Mouse (Mus musculus) limb, embryonic 12.5 days (tissue): ENCODE results near the gene Tex38. TPM values are rescaled to one million over a fixed set of nuclear protein-coding genes. Genes with fewer than 3 reads are reported as not detected.

Experiments
- ATAC-seq: fragments of 200-750 bp; cut with Nextera tagmentation; 2 replicates; pipeline ENCODE4 v1.8.0; 2017; ENCODE audit warnings: low read depth, moderate TSS enrichment; ENCODE audit not compliant: insufficient number of reproducible peaks, insufficient read depth, low FRiP score, low TSS enrichment
- H3K27ac ChIP-seq: fragments of 300-500 bp; sonication (generic); 2 replicates; pipeline ENCODE4 v1.5.1; 2016; ENCODE audit warnings: mild to moderate bottlenecking, moderate library complexity
- H3K27me3 ChIP-seq: fragments of 300-500 bp; sonication (generic); 2 replicates; pipeline ENCODE4 v1.6.1; 2016; ENCODE audit warnings: mild to moderate bottlenecking, moderate library complexity
- H3K36me3 ChIP-seq: fragments of 300-500 bp; sonication (generic); 2 replicates; pipeline ENCODE4 v1.6.1; 2016; ENCODE audit warnings: mild to moderate bottlenecking, moderate library complexity
- H3K4me1 ChIP-seq: fragments of 300-500 bp; sonication (generic); replicated peaks from 2 replicates; pipeline ENCODE4 v1.6.1; 2016
- H3K4me2 ChIP-seq: fragments of 300-500 bp; sonication (generic); 2 replicates; pipeline ENCODE4 v1.6.1; 2016; ENCODE audit warnings: mild to moderate bottlenecking, moderate library complexity
- H3K4me3 ChIP-seq: fragments of 300-500 bp; sonication (generic); replicated peaks from 2 replicates; pipeline ENCODE4 v1.5.1; 2016; ENCODE audit warnings: mild to moderate bottlenecking
- H3K9ac ChIP-seq: fragments of 300-500 bp; sonication (generic); replicated peaks from 2 replicates; pipeline ENCODE4 v1.6.1; 2016; ENCODE audit warnings: mild to moderate bottlenecking, moderate library complexity
- H3K9me3 ChIP-seq: fragments of 300-500 bp; sonication (generic); 2 replicates; pipeline ENCODE4 v1.6.1; 2016; ENCODE audit warnings: mild to moderate bottlenecking, moderate library complexity
- WGBS: fragments of 180-500 bp; shearing (Covaris S2); methylation state at CpG from one replicate; pipeline ENCODE4 v1.1.7; 2016; 5-methylcytosine and 5-hydroxymethylcytosine counted together
- polyA plus RNA-seq: library from polyadenylated mRNA; unstranded; fragments of >200 nt; fragmentation: Nextera tagmentation; extraction: Ambion mirVana; gene quantifications from 2 replicates; pipeline ENCODE4 v1.2.1, GENCODE M21; 2016

Gene Tex38
- polyA plus RNA-seq, 1 experiment from 2014 or later = 0.36 TPM

- no peaks in the 10 kb centered on the region for H3K4me1 ChIP-seq
- no peak overlapping the region for H3K9ac ChIP-seq
- no peaks in the 10 kb centered on the region for H3K9me3 ChIP-seq
- no peak overlapping the region for H3K4me2 ChIP-seq
- no peak overlapping the region for H3K27ac ChIP-seq
- ATAC-seq = no peak
- H3K36me3 ChIP-seq = peaks cover 63% of the 10 kb centered on the region
- H3K4me3 ChIP-seq = no peak overlapping the region
- WGBS = 85% methylated on average over 6 of the region's 6 CpGs
- no peaks in the 10 kb centered on the region for H3K27me3 ChIP-seq
These were observed 5.8 kb downstream of the Tex38 start for GRCm38 (mm10) chr4:115775056-115775455.

DNA sequence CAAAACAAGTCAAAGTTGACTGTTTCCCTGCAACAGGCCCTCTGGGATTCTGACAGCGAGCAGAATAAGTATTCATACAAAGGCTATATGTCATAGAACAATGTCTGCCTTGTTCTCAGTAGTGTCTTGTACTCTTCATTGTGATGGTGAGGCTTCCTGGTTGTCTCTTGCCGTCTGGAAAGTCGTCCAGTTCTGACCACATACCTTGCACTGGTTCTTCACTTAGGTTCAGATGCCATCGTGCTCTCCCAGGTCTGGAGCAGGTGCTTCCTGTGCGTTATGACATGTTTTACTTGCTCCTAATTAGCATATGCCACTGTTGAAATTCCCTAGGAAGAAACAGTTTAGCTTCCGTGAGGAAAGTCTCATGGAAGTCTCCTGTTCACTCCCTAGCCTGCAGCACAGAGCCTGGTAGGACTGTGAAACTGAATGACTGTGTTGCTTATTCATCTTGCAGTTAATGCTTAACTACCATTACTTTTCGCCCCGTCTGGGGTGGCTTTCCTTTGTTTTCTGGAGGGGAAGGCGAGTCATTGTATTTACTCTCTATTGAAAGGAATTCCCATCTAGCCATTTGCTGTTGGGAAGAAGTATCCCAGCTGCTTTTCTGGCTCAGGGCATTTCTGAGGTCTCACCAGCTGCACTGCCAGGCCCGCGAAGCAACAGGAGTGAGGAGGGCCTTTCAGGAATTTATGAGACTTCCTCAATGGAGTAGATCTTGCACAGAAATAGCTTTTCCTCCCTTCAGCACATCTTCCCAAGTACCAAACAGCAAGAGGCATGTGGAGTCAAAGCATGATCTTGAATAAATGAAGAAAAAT is 13.0 kb downstream of the Tex38 start:
- Histone ChIP-seq H3K4me2 (no peak overlapping the region), H3K9me3 (no peaks in the 10 kb centered on the region), H3K27ac (no peak overlapping the region), H3K36me3 (peaks cover 80% of the 10 kb centered on the region), H3K4me3 (no peak overlapping the region), H3K9ac (no peak overlapping the region), H3K4me1 (no peaks in the 10 kb centered on the region), H3K27me3 (no peaks in the 10 kb centered on the region)
- no peak for ATAC-seq
- 80% methylated on average over 11 of the region's 11 CpGs for WGBS

DNA sequence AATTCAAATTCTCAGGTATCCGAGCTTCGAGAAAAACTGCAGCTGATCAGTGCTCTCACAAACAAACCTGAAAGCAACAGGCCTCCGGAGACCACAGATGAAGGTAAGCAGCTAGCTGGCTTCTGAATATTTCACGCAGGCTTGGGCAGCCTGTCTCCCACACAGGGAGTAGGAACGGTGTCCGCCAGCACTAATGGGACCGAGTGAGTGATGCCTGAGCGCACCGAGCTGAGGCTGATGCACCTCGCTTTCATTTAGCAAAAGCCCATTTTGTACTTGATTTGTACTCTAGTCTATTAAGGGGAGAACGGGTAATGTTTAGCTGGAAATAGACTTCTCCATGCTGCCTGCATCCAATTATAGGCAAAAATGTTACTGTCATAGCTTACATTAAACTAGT is 16.2 kb downstream of the Tex38 start:
- no peak overlapping the region for H3K4me2 ChIP-seq
- H3K4me1 ChIP-seq = 0 out of 2 replicates have a peak, but pooled peaks cover 3% of the 10 kb centered on the region
- no peaks in the 10 kb centered on the region for H3K9me3 ChIP-seq
- 92% methylated on average over 11 of the region's 11 CpGs for WGBS
- no peak for ATAC-seq
- no peak overlapping the region for H3K9ac ChIP-seq
- H3K36me3 ChIP-seq = peaks cover 73% of the 10 kb centered on the region
- H3K27ac ChIP-seq = no peak overlapping the region
- no peaks in the 10 kb centered on the region for H3K27me3 ChIP-seq
- no peak overlapping the region for H3K4me3 ChIP-seq

- H3K9me3 ChIP-seq = no peaks in the 10 kb centered on the region
- no peak overlapping the region for H3K4me3 ChIP-seq
- WGBS = 36% methylated on average over 3 of the region's 3 CpGs
- no peaks in the 10 kb centered on the region for H3K27me3 ChIP-seq
- H3K9ac ChIP-seq = no peak overlapping the region
- no peak for ATAC-seq
- H3K4me1 ChIP-seq = 0 out of 2 replicates have a peak, but pooled peaks cover 3% of the 10 kb centered on the region
- no peak overlapping the region for H3K27ac ChIP-seq
- no peak overlapping the region for H3K4me2 ChIP-seq
- H3K36me3 ChIP-seq = peaks cover 68% of the 10 kb centered on the region
These were observed 19.6 kb downstream of the Tex38 start for GRCm38 (mm10) chr4:115761206-115761605.

DNA sequence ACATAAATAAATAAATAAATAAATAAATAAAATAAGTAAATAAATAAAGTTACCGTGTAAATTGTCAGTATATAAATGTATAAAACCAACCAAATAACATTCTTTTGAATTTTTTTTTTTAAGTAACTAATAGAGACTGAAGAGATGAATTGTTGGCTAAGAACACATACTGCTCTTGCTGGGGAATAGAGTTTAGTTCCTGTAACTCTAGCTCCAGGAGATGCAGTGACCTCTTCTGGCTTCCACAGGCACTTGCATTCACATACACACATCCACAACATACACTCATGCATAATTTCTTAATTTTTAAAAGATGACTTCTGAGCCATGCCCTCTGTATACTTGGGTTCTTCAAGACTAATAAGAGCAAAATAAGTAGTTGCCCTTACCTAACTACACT is 26.0 kb downstream of the Tex38 start:
- no peaks in the 10 kb centered on the region for H3K27me3 ChIP-seq
- no peak overlapping the region for H3K9ac ChIP-seq
- 89% methylated on average over 1 of the region's 1 CpGs for WGBS
- H3K36me3 ChIP-seq = peaks cover 36% of the 10 kb centered on the region
- peaks cover 18% of the 10 kb centered on the region for H3K4me1 ChIP-seq
- no peak overlapping the region for H3K4me2 ChIP-seq
- ATAC-seq = no peak
- no peak overlapping the region for H3K4me3 ChIP-seq
- H3K9me3 ChIP-seq = no peaks in the 10 kb centered on the region
- H3K27ac ChIP-seq = no peak overlapping the region

DNA sequence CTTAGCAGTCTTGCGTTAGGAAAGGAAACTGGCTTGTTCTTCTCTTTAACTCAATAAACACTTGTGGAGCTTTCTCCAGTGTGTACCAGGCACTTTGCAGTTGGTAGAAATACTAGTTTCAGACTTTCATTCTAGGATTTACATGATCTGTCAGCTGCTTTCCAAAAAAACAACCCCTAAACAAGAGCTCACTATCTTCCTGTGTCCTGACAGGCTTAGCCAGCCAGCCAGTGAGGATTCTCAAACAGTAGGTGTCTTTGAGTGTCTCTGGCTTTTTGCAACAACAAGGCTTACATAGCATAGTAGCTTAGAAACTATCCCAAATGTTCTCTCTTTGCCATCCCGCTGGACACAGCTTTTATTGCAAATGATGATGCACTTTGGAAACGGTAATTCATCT is 26.7 kb downstream of the Tex38 start:
- ATAC-seq = no peak
- peaks cover 38% of the 10 kb centered on the region for H3K36me3 ChIP-seq

DNA sequence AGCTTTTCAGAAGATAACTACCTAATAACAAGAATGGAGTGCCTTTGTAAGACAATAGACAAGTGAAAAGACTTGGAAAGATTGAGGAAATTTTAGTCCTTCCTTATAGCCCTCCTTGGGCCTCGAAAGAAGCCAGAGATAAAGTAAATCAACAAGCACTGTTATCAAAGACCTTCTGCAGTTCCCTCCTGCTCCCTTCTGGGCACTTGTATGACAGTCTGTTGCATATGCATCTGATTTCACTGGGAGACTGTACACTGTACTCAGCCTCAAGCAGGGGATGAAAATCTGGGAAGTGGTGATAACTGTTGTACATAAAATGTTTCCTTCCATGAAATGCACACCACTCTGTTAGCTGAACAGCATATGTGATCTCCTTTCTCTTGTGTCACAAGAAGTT is 31.5 kb downstream of the Tex38 start:
- 83% methylated on average over 1 of the region's 1 CpGs for WGBS
- no peak overlapping the region for H3K4me2 ChIP-seq
- no peaks in the 10 kb centered on the region for H3K9me3 ChIP-seq
- H3K4me3 ChIP-seq = no peak overlapping the region
- H3K36me3 ChIP-seq = peaks cover 37% of the 10 kb centered on the region
- peaks cover 29% of the 10 kb centered on the region for H3K4me1 ChIP-seq
- no peak for ATAC-seq
- H3K9ac ChIP-seq = no peak overlapping the region
- H3K27me3 ChIP-seq = no peaks in the 10 kb centered on the region
- no peak overlapping the region for H3K27ac ChIP-seq

More for the DNA sequence above, 26.7 kb downstream of the Tex38 start:
- Histone ChIP-seq H3K27ac (no peak overlapping the region), H3K9ac (no peak overlapping the region), H3K27me3 (no peaks in the 10 kb centered on the region), H3K4me1 (peaks cover 19% of the 10 kb centered on the region), H3K4me2 (no peak overlapping the region), H3K4me3 (no peak overlapping the region), H3K9me3 (no peaks in the 10 kb centered on the region)
- 81% methylated on average over 3 of the region's 3 CpGs for WGBS

DNA sequence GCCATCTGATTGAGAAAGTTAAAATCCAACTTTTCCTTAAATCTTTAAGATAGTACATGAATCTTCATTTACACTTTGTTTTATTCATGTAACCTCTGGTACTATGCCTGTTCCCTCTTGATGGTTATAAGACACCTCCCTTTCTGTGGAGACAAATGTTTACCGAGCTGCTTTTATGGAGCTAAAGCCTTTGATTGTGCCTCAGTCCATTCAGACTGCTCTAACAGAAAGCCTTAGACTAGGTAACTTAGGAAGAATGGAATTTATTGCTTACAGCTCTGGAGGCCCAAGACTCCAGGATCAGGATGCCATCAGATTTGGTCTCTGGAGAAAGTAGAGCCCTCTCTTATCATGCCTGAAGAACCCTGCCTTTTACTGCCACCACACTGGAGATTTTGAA is 32.6 kb downstream of the Tex38 start:
- peaks cover 32% of the 10 kb centered on the region for H3K36me3 ChIP-seq
- H3K4me3 ChIP-seq = no peak overlapping the region
- no peaks in the 10 kb centered on the region for H3K27me3 ChIP-seq
- peaks cover 38% of the 10 kb centered on the region for H3K4me1 ChIP-seq
- no peak overlapping the region for H3K9ac ChIP-seq
- H3K9me3 ChIP-seq = no peaks in the 10 kb centered on the region
- no peak overlapping the region for H3K4me2 ChIP-seq
- WGBS = 34% methylated on average over 1 of the region's 1 CpGs
- ATAC-seq = no peak
- no peak overlapping the region for H3K27ac ChIP-seq

GRCm38 (mm10) chr4:115743096-115743495 is 37.7 kb downstream of the Tex38 start:
- Histone ChIP-seq H3K9me3 (no peaks in the 10 kb centered on the region), H3K4me2 (no peak overlapping the region), H3K27me3 (no peaks in the 10 kb centered on the region), H3K4me3 (no peak overlapping the region), H3K36me3 (peaks cover 44% of the 10 kb centered on the region), H3K27ac (no peak overlapping the region), H3K9ac (no peak overlapping the region), H3K4me1 (peaks cover 28% of the 10 kb centered on the region)
- no peak for ATAC-seq
- WGBS = 87% methylated on average over 4 of the region's 4 CpGs

GRCm38 (mm10) chr4:115742658-115743057 is 38.2 kb downstream of the Tex38 start:
- peaks cover 28% of the 10 kb centered on the region for H3K4me1 ChIP-seq
- no peak overlapping the region for H3K4me2 ChIP-seq
- no peaks in the 10 kb centered on the region for H3K27me3 ChIP-seq
- no peak overlapping the region for H3K27ac ChIP-seq
- H3K9ac ChIP-seq = no peak overlapping the region
- no peak for ATAC-seq
- H3K36me3 ChIP-seq = peaks cover 41% of the 10 kb centered on the region
- H3K4me3 ChIP-seq = no peak overlapping the region
- no peaks in the 10 kb centered on the region for H3K9me3 ChIP-seq

- peaks cover 20% of the 10 kb centered on the region for H3K4me1 ChIP-seq
- no peak overlapping the region; the same call in 1 of the 2 replicates for H3K27ac ChIP-seq
- peaks cover 31% of the 10 kb centered on the region for H3K36me3 ChIP-seq
- H3K4me2 ChIP-seq = peak overlapping the region; percentile 71
- H3K4me3 ChIP-seq = peak overlapping the region; percentile 77
- WGBS = 42% methylated on average over 13 of the region's 13 CpGs
- no peaks in the 10 kb centered on the region for H3K9me3 ChIP-seq
- peaks cover 8% of the 10 kb centered on the region; the same call in 1 of the 2 replicates for H3K27me3 ChIP-seq
- ATAC-seq = no peak
- H3K9ac ChIP-seq = peak overlapping the region; percentile 81
These were observed 42.3 kb downstream of the Tex38 start for GRCm38 (mm10) chr4:115738481-115738985.
